Mouse (Mus musculus): ENCODE measurements around the gene Leap2. TPM values are rescaled to one million over a fixed set of nuclear protein-coding genes. Genes with fewer than 3 reads are reported as not detected.
A peak's percentile ranks its signal among the peaks of the same experiment; 100 is the strongest.

The Leap2 gene
- polyA plus RNA-seq, 1 experiment from 2014 or later, result not detected

DNA sequence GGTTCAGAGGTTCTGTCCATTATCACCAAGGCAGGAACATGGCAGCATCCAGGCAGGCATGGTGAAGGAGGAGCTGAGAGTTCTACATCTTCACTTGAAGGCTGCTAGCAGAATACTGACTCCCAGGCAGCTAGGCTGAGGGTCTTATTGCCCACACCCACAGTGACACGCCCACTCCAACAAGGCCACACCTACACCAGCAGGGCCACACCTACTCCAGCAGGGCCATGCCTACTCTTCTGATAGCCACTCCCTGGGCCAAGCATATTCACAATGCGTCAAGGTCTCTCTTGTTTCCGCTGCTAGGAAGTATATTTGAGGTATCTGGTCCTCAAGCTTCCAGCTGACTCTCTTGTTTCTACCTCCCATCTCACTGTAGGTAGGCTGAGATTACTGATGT, 36.0 kb upstream of the Leap2 start:
- Histone ChIP-seq H3K4me3 (ENCODE audit: low read length) (no peak overlapping the region), H3K27ac (ENCODE audit: low read depth, low read length) (no peak overlapping the region), H3K9ac (ENCODE audit: low read depth, low read length) (no peak overlapping the region), H3K4me1 (ENCODE audit: control insufficient read depth, insufficient read depth, low read length) (0 out of 2 replicates have a peak, but pooled peaks cover 13% of the 10 kb centered on the region), H3K27me3 (ENCODE audit: control insufficient read depth, insufficient read depth, low read length) (peaks cover 34% of the 10 kb centered on the region), H3K4me2 (replicated peaks; ENCODE audit: low read depth, low read length) (no peak overlapping the region), H3K9me3 (ENCODE audit: control insufficient read depth, low read length) (no peaks in the 10 kb centered on the region), H3K36me3 (ENCODE audit: control insufficient read depth, insufficient read depth, low read length) (no peaks in the 10 kb centered on the region)
- WGBS, result 69% methylated on average over 3 of the region's 3 CpGs
- no peak for ATAC-seq (ENCODE audit: low FRiP score, low TSS enrichment)

DNA sequence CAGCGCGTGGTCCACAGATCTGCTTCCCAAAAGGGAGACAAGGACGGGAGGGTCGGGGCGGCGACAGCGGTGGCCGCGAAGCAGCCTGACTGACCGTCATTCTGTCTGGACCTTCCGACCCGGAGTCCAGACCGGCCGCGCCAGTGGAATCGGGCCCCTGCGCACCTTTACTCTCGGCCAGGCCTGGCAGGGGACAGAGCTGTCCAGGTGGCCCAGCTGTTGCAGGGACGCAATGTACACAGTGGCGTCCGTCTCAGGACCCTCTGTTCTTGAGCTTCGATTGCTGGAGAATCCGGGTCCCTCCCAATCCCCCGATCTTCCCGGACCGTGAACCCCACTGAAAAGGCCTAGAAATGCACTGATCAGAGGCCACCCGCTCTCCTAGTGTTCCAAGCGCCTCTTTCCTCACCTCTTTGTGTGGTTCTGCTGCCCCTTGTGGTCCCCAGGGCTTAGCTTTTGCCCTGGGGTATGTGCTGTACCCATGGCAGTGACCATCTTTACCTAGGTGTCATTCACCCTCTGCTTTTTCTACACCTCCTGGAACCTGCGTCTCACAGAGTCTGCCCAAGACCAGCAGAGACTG, 34.5 kb upstream of the Leap2 start:
- peak overlapping the region; percentile 85 for H3K4me2 ChIP-seq (replicated peaks; ENCODE audit: low read depth, low read length)
- H3K27me3 ChIP-seq (ENCODE audit: control insufficient read depth, insufficient read depth, low read length), result peaks cover 18% of the 10 kb centered on the region
- ATAC-seq (ENCODE audit: low FRiP score, low TSS enrichment), result peak; percentile 26; the same call in 1 of the 2 replicates
- no peaks in the 10 kb centered on the region for H3K36me3 ChIP-seq (ENCODE audit: control insufficient read depth, insufficient read depth, low read length)
- H3K27ac ChIP-seq (ENCODE audit: low read depth, low read length), result no peak overlapping the region
- WGBS, result 3% methylated on average over 29 of the region's 29 CpGs
- H3K9me3 ChIP-seq (ENCODE audit: control insufficient read depth, low read length), result no peaks in the 10 kb centered on the region
- H3K4me1 ChIP-seq (ENCODE audit: control insufficient read depth, insufficient read depth, low read length), result 0 out of 2 replicates have a peak, but pooled peaks cover 9% of the 10 kb centered on the region
- H3K4me3 ChIP-seq (ENCODE audit: low read length), result peak overlapping the region; percentile 54
- H3K9ac ChIP-seq (ENCODE audit: low read depth, low read length), result peak overlapping the region; percentile 57

GRCm38 (mm10) chr11:53456474-53457371, 33.8 kb upstream of the Leap2 start, which contains the start of the genes Gm10447 and Shroom1:
TSS of gene Gm10447 (minus strand) at chr11:53457110.
TSS of gene Shroom1 (plus strand) at chr11:53457205.
- ATAC-seq (ENCODE audit: low FRiP score, low TSS enrichment), result peak; percentile 89
- H3K9ac ChIP-seq (ENCODE audit: low read depth, low read length), result peak within 1 kb of the TSS; percentile 57
- H3K4me2 ChIP-seq (replicated peaks; ENCODE audit: low read depth, low read length), result peak within 1 kb of the TSS; percentile 85
- no peaks in the 10 kb centered on the region for H3K36me3 ChIP-seq (ENCODE audit: control insufficient read depth, insufficient read depth, low read length)
- peaks cover 11% of the 10 kb centered on the region; the same call in 1 of the 2 replicates for H3K27me3 ChIP-seq (ENCODE audit: control insufficient read depth, insufficient read depth, low read length)
- H3K4me1 ChIP-seq (ENCODE audit: control insufficient read depth, insufficient read depth, low read length), result 0 out of 2 replicates have a peak, but pooled peaks cover 4% of the 10 kb centered on the region
- no peak within 1 kb of the TSS for H3K27ac ChIP-seq (ENCODE audit: low read depth, low read length)
- peak within 1 kb of the TSS; percentile 54 for H3K4me3 ChIP-seq (ENCODE audit: low read length)
- no peaks in the 10 kb centered on the region for H3K9me3 ChIP-seq (ENCODE audit: control insufficient read depth, low read length)
- WGBS, result 2% methylated on average over 42 of the region's 42 CpGs

- ATAC-seq (ENCODE audit: low FRiP score, low TSS enrichment), result no peak
- H3K9ac ChIP-seq (ENCODE audit: low read depth, low read length), result no peak overlapping the region
- H3K4me3 ChIP-seq (ENCODE audit: low read length), result no peak overlapping the region
- H3K27me3 ChIP-seq (ENCODE audit: control insufficient read depth, insufficient read depth, low read length), result peaks cover 6% of the 10 kb centered on the region; the same call in 1 of the 2 replicates
- 91% methylated on average over 5 of the region's 5 CpGs for WGBS
- H3K4me2 ChIP-seq (replicated peaks; ENCODE audit: low read depth, low read length), result no peak overlapping the region
- no peaks in the 10 kb centered on the region for H3K4me1 ChIP-seq (ENCODE audit: control insufficient read depth, insufficient read depth, low read length)
- H3K27ac ChIP-seq (ENCODE audit: low read depth, low read length), result no peak overlapping the region
- no peaks in the 10 kb centered on the region for H3K36me3 ChIP-seq (ENCODE audit: control insufficient read depth, insufficient read depth, low read length)
- no peaks in the 10 kb centered on the region for H3K9me3 ChIP-seq (ENCODE audit: control insufficient read depth, low read length)
Measured at GRCm38 (mm10) chr11:53453031-53453430, 30.1 kb upstream of the Leap2 start.

GRCm38 (mm10) chr11:53452396-53452795, 29.4 kb upstream of the Leap2 start:
- ATAC-seq (ENCODE audit: low FRiP score, low TSS enrichment), result no peak
- Histone ChIP-seq H3K9me3 (ENCODE audit: control insufficient read depth, low read length) (no peaks in the 10 kb centered on the region), H3K9ac (ENCODE audit: low read depth, low read length) (no peak overlapping the region), H3K36me3 (ENCODE audit: control insufficient read depth, insufficient read depth, low read length) (no peaks in the 10 kb centered on the region), H3K4me2 (replicated peaks; ENCODE audit: low read depth, low read length) (no peak overlapping the region), H3K4me3 (ENCODE audit: low read length) (no peak overlapping the region), H3K4me1 (ENCODE audit: control insufficient read depth, insufficient read depth, low read length) (no peaks in the 10 kb centered on the region), H3K27ac (ENCODE audit: low read depth, low read length) (no peak overlapping the region), H3K27me3 (ENCODE audit: control insufficient read depth, insufficient read depth, low read length) (peaks cover 2% of the 10 kb centered on the region; the same call in 1 of the 2 replicates)
- 94% methylated on average over 9 of the region's 9 CpGs for WGBS

GRCm38 (mm10) chr11:53451361-53451760, 28.4 kb upstream of the Leap2 start:
- 56% methylated on average over 2 of the region's 2 CpGs for WGBS
- Histone ChIP-seq H3K27ac (ENCODE audit: low read depth, low read length) (no peak overlapping the region), H3K27me3 (ENCODE audit: control insufficient read depth, insufficient read depth, low read length) (no peaks in the 10 kb centered on the region), H3K36me3 (ENCODE audit: control insufficient read depth, insufficient read depth, low read length) (no peaks in the 10 kb centered on the region), H3K9ac (ENCODE audit: low read depth, low read length) (no peak overlapping the region), H3K4me1 (ENCODE audit: control insufficient read depth, insufficient read depth, low read length) (no peaks in the 10 kb centered on the region), H3K4me2 (replicated peaks; ENCODE audit: low read depth, low read length) (no peak overlapping the region), H3K9me3 (ENCODE audit: control insufficient read depth, low read length) (no peaks in the 10 kb centered on the region), H3K4me3 (ENCODE audit: low read length) (no peak overlapping the region)
- ATAC-seq (ENCODE audit: low FRiP score, low TSS enrichment), result no peak

- no peak overlapping the region for H3K4me3 ChIP-seq (ENCODE audit: low read length)
- H3K36me3 ChIP-seq (ENCODE audit: control insufficient read depth, insufficient read depth, low read length), result no peaks in the 10 kb centered on the region
- H3K27ac ChIP-seq (ENCODE audit: low read depth, low read length), result no peak overlapping the region
- 32% methylated on average over 15 of the region's 15 CpGs for WGBS
- ATAC-seq (ENCODE audit: low FRiP score, low TSS enrichment), result no peak
- no peaks in the 10 kb centered on the region for H3K9me3 ChIP-seq (ENCODE audit: control insufficient read depth, low read length)
- no peaks in the 10 kb centered on the region for H3K4me1 ChIP-seq (ENCODE audit: control insufficient read depth, insufficient read depth, low read length)
- no peak overlapping the region for H3K9ac ChIP-seq (ENCODE audit: low read depth, low read length)
- no peaks in the 10 kb centered on the region for H3K27me3 ChIP-seq (ENCODE audit: control insufficient read depth, insufficient read depth, low read length)
- H3K4me2 ChIP-seq (replicated peaks; ENCODE audit: low read depth, low read length), result no peak overlapping the region
Measured at GRCm38 (mm10) chr11:53450070-53450705, 27.2 kb upstream of the Leap2 start.

- no peaks in the 10 kb centered on the region for H3K27me3 ChIP-seq (ENCODE audit: control insufficient read depth, insufficient read depth, low read length)
- H3K9ac ChIP-seq (ENCODE audit: low read depth, low read length), result no peak overlapping the region
- no peaks in the 10 kb centered on the region for H3K4me1 ChIP-seq (ENCODE audit: control insufficient read depth, insufficient read depth, low read length)
- no peak overlapping the region for H3K4me3 ChIP-seq (ENCODE audit: low read length)
- no peak overlapping the region for H3K4me2 ChIP-seq (replicated peaks; ENCODE audit: low read depth, low read length)
- ATAC-seq (ENCODE audit: low FRiP score, low TSS enrichment), result no peak
- H3K9me3 ChIP-seq (ENCODE audit: control insufficient read depth, low read length), result no peaks in the 10 kb centered on the region
- no peaks in the 10 kb centered on the region for H3K36me3 ChIP-seq (ENCODE audit: control insufficient read depth, insufficient read depth, low read length)
- no peak overlapping the region for H3K27ac ChIP-seq (ENCODE audit: low read depth, low read length)
- WGBS, result 81% methylated on average over 1 of the region's 1 CpGs
Measured at GRCm38 (mm10) chr11:53448529-53448928, 25.6 kb upstream of the Leap2 start.
